Mouse (Mus musculus): Measurements from ENCODE around the gene Fam111a.

GRCm38 (mm10) chr19:12564197-12564596 lies 18.7 kb downstream of the Fam111a start:
- TF ChIP-seq CTCF (IDR thresholded peaks at IDR 0.05; ENCODE audit: control insufficient read depth, insufficient read depth, low read length) (no peak), POLR2A (IDR thresholded peaks at IDR 0.05; ENCODE audit: borderline replicate concordance, control insufficient read depth, low read depth, low read length) (no peak)
